Comparison of ENCODE assay signal across 24 mouse cellular contexts in the genomic region with DNA sequence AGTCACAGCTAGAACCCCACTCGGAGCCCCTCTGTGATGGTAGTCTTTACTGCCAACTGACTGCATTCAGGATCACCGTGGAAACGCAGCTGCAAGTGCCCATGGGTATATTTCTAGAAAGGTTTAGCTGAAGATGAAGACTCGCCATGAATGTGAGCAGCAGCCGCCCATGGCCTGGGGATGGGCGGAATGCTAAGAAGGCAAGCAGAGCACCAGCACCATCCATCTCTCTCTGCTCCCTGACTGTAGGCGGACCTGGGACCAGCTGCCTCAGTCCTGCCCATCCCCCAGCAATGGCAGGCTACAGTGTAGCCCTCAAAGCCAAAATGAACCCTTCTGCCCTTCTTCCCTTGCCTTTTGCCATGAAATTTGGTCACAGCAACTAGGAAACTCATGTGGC. TPM values are rescaled to one million over a fixed set of nuclear protein-coding genes. Genes with fewer than 3 reads are reported as not detected.
A peak's percentile ranks its signal among the peaks of the same experiment; 100 is the strongest.
DNase-seq lines count a peak whose midpoint lies in the region; ATAC-seq and TF ChIP-seq lines count a peak whose summit lies in the region.
"Had no signal": no experiment of that assay in that cellular context is flagged by ENCODE, and none has a peak within 500 bp of the region (broad histone marks: within the 10 kb centered on the region; RNA-seq: fewer than 3 reads in every experiment).

No protein-coding gene starts in this region.

- 80% methylated on average over 7 of the region's 7 CpGs for WGBS in forebrain, embryonic 11.5 days
- WGBS in forebrain, embryonic 16.5 days = 54% methylated on average over 7 of the region's 7 CpGs
- WGBS in limb, embryonic 14.5 days = 69% methylated on average over 7 of the region's 7 CpGs
- 74% methylated on average over 7 of the region's 7 CpGs for WGBS in limb, embryonic 10.5 days
- WGBS in hindbrain, embryonic 13.5 days = 44% methylated on average over 7 of the region's 7 CpGs
- WGBS in neural tube, embryonic 12.5 days = 63% methylated on average over 7 of the region's 7 CpGs

- H3K4me2 ChIP-seq in forebrain, embryonic 11.5 days (ENCODE audit: low read depth, low read length, severe bottlenecking) = no peak overlapping the region
- H3K4me2 ChIP-seq in forebrain, embryonic 16.5 days (ENCODE audit: low read length) = no peak overlapping the region
- no peak overlapping the region for H3K4me2 ChIP-seq in limb, embryonic 14.5 days (replicated peaks; ENCODE audit: low read depth, low read length, severe bottlenecking)
- H3K4me2 ChIP-seq in hindbrain, embryonic 13.5 days = no peak overlapping the region
- H3K4me2 ChIP-seq in neural tube, embryonic 12.5 days (replicated peaks) = no peak overlapping the region

- no peak overlapping the region for H3K27ac ChIP-seq in forebrain, embryonic 11.5 days (ENCODE audit: low read depth, low read length)
- no peak overlapping the region for H3K27ac ChIP-seq in forebrain, embryonic 16.5 days (ENCODE audit: low read length)
- no peak overlapping the region for H3K27ac ChIP-seq in limb, embryonic 14.5 days (replicated peaks; ENCODE audit: low read depth, low read length)
- H3K27ac ChIP-seq in limb, embryonic 10.5 days = no peak overlapping the region
- peak overlapping the region; percentile 72 for H3K27ac ChIP-seq in hindbrain, embryonic 13.5 days
- H3K27ac ChIP-seq in neural tube, embryonic 12.5 days = no peak overlapping the region
- H3K27ac ChIP-seq: heart, embryonic 10.5 days had no signal

- TF ChIP-seq POLR2A in limb, embryonic 14.5 days (IDR thresholded peaks at IDR 0.05; ENCODE audit: borderline replicate concordance, extremely low read depth, insufficient read depth, insufficient read length) = no peak

- H3K4me1 ChIP-seq in forebrain, embryonic 11.5 days (replicated peaks; ENCODE audit: control insufficient read depth, insufficient read depth, low read length) = no peaks in the 10 kb centered on the region
- H3K4me1 ChIP-seq in forebrain, embryonic 16.5 days (replicated peaks; ENCODE audit: control insufficient read depth, insufficient read depth, low read length) = peaks cover 9% of the 10 kb centered on the region
- peaks cover 5% of the 10 kb centered on the region; the same call in 1 of the 2 replicates for H3K4me1 ChIP-seq in limb, embryonic 14.5 days (ENCODE audit: control insufficient read depth, insufficient read depth, low read length)
- H3K4me1 ChIP-seq in limb, embryonic 10.5 days = no peaks in the 10 kb centered on the region
- H3K4me1 ChIP-seq in hindbrain, embryonic 13.5 days (replicated peaks) = peaks cover 7% of the 10 kb centered on the region
- H3K4me1 ChIP-seq in neural tube, embryonic 12.5 days = no peaks in the 10 kb centered on the region; the same call in 1 of the 2 replicates
- H3K4me1 ChIP-seq: heart, embryonic 10.5 days; megakaryocyte, embryonic 14.5 days had no signal

- no peak overlapping the region for H3K4me3 ChIP-seq in forebrain, embryonic 11.5 days (ENCODE audit: low read depth, low read length)
- no peak overlapping the region for H3K4me3 ChIP-seq in forebrain, embryonic 16.5 days (replicated peaks; ENCODE audit: low read length)
- no peak overlapping the region for H3K4me3 ChIP-seq in limb, embryonic 14.5 days (replicated peaks; ENCODE audit: low read length)
- no peak overlapping the region for H3K4me3 ChIP-seq in limb, embryonic 10.5 days
- no peak overlapping the region for H3K4me3 ChIP-seq in hindbrain, embryonic 13.5 days
- no peak overlapping the region for H3K4me3 ChIP-seq in neural tube, embryonic 12.5 days
- H3K4me3 ChIP-seq: heart, embryonic 10.5 days; megakaryocyte, embryonic 14.5 days; myocyte had no signal

- no peaks in the 10 kb centered on the region for H3K9me3 ChIP-seq in forebrain, embryonic 11.5 days (ENCODE audit: control insufficient read depth, low read length)
- no peaks in the 10 kb centered on the region for H3K9me3 ChIP-seq in forebrain, embryonic 16.5 days (ENCODE audit: control insufficient read depth, low read length)
- H3K9me3 ChIP-seq in limb, embryonic 14.5 days (ENCODE audit: control insufficient read depth, low read length) = no peaks in the 10 kb centered on the region
- H3K9me3 ChIP-seq in limb, embryonic 10.5 days (replicated peaks) = no peaks in the 10 kb centered on the region
- H3K9me3 ChIP-seq in hindbrain, embryonic 13.5 days = no peaks in the 10 kb centered on the region
- no peaks in the 10 kb centered on the region for H3K9me3 ChIP-seq in neural tube, embryonic 12.5 days
- H3K9me3 ChIP-seq: heart, embryonic 10.5 days; megakaryocyte, embryonic 14.5 days had no signal

- no peaks in the 10 kb centered on the region for H3K27me3 ChIP-seq in forebrain, embryonic 11.5 days (ENCODE audit: control insufficient read depth, insufficient read depth, low read length)
- H3K27me3 ChIP-seq in forebrain, embryonic 16.5 days (replicated peaks; ENCODE audit: control insufficient read depth, insufficient read depth, low read length) = no peaks in the 10 kb centered on the region
- H3K27me3 ChIP-seq in limb, embryonic 14.5 days (ENCODE audit: control insufficient read depth, insufficient read depth, low read length) = no peaks in the 10 kb centered on the region
- H3K27me3 ChIP-seq in limb, embryonic 10.5 days (ENCODE audit: low read depth, poor library complexity, severe bottlenecking) = no peaks in the 10 kb centered on the region
- H3K27me3 ChIP-seq in hindbrain, embryonic 13.5 days = no peaks in the 10 kb centered on the region
- H3K27me3 ChIP-seq in neural tube, embryonic 12.5 days (replicated peaks) = no peaks in the 10 kb centered on the region

- peak; percentile 40 for DNase-seq in forebrain, embryonic 11.5 days (ENCODE audit: low spot score)
- peak; percentile 15 for DNase-seq in limb, embryonic 14.5 days (ENCODE audit: low spot score)
- no peak for DNase-seq in limb, embryonic 10.5 days (ENCODE audit: low spot score)
- no peak for DNase-seq in adrenal gland, adult 8-10 months
- no peak for DNase-seq in thymus, postnatal 4 days
- DNase-seq: adrenal gland, postnatal 10 days; cerebellum, adult 8-10 months; gastrocnemius, postnatal 10 days; heart, postnatal 10 days; kidney, adult 8-10 months; kidney, postnatal 36 days; layer of hippocampus, adult 9-11 months; liver; liver, postnatal 0 days; lung, postnatal 14 days; right cerebral cortex, postnatal 4 days; thymus, postnatal 36 days had no signal

- ATAC-seq in forebrain, embryonic 11.5 days (replicated peaks; ENCODE audit: low FRiP score) = no peak
- no peak for ATAC-seq in forebrain, embryonic 16.5 days
- ATAC-seq in limb, embryonic 14.5 days (ENCODE audit: low FRiP score, low read depth) = no peak
- ATAC-seq in hindbrain, embryonic 13.5 days (ENCODE audit: low FRiP score) = peak; percentile 66; the same call in 1 of the 2 replicates
- 0 out of 2 replicates have a peak, but pooled peaks have one; percentile 50 for ATAC-seq in neural tube, embryonic 12.5 days (ENCODE audit: low FRiP score, low read depth)
- ATAC-seq: inflammation-experienced regulatory T-cells, adult 6 months; liver, postnatal 0 days had no signal

- no peaks in the 10 kb centered on the region for H3K36me3 ChIP-seq in forebrain, embryonic 11.5 days (ENCODE audit: control insufficient read depth, insufficient read depth, low read length)
- H3K36me3 ChIP-seq in forebrain, embryonic 16.5 days (ENCODE audit: control insufficient read depth, insufficient read depth) = no peaks in the 10 kb centered on the region
- H3K36me3 ChIP-seq in limb, embryonic 14.5 days (ENCODE audit: control insufficient read depth, insufficient read depth, low read length) = no peaks in the 10 kb centered on the region
- no peaks in the 10 kb centered on the region for H3K36me3 ChIP-seq in limb, embryonic 10.5 days
- no peaks in the 10 kb centered on the region for H3K36me3 ChIP-seq in hindbrain, embryonic 13.5 days
- H3K36me3 ChIP-seq in neural tube, embryonic 12.5 days = no peaks in the 10 kb centered on the region
- H3K36me3 ChIP-seq: heart, embryonic 10.5 days had no signal

- H3K9ac ChIP-seq in forebrain, embryonic 11.5 days (ENCODE audit: low read length) = no peak overlapping the region
- no peak overlapping the region for H3K9ac ChIP-seq in forebrain, embryonic 16.5 days (replicated peaks; ENCODE audit: low read depth, low read length)
- no peak overlapping the region for H3K9ac ChIP-seq in limb, embryonic 14.5 days (ENCODE audit: low read depth, low read length, severe bottlenecking)
- no peak overlapping the region for H3K9ac ChIP-seq in hindbrain, embryonic 13.5 days
- H3K9ac ChIP-seq in neural tube, embryonic 12.5 days = no peak overlapping the region
- H3K9ac ChIP-seq: liver, postnatal 0 days had no signal

RNA-seq across cellular contexts. Expression of a gene that starts 26.3 kb away (rescaled TPM):
- polyA plus RNA-seq in forebrain, embryonic 11.5 days (2014; fragmentation: Nextera tagmentation; extraction: Ambion mirVana) = 1.0 and 1.4 TPM in 2 replicates
- 3.0 and 3.8 TPM in 2 replicates for polyA plus RNA-seq in forebrain, embryonic 16.5 days (2015; fragmentation: Nextera tagmentation; extraction: Ambion mirVana)
- 1.9 and 2.0 TPM in 2 replicates for polyA plus RNA-seq in limb, embryonic 14.5 days (2012; rRNA removed)
- 1.7 and 1.8 TPM in 2 replicates for polyA plus RNA-seq in limb, embryonic 14.5 days (2014; fragmentation: Nextera tagmentation; extraction: Ambion mirVana)
- 0.46 and 1.1 TPM in 2 replicates for polyA plus RNA-seq in limb, embryonic 10.5 days (2016; fragmentation: Nextera tagmentation; extraction: Ambion mirVana)
- polyA plus RNA-seq in hindbrain, embryonic 13.5 days (2015; fragmentation: Nextera tagmentation; extraction: Ambion mirVana) = 0.38 and 0.53 TPM in 2 replicates
- 0.72 and 0.91 TPM in 2 replicates for polyA plus RNA-seq in neural tube, embryonic 12.5 days (2016; fragmentation: Nextera tagmentation; extraction: Ambion mirVana)
- total RNA-seq in adrenal gland, adult 8-10 months (2022) = 1 to 10 TPM in 3 of 4 experiments, under 1 TPM in 1; 0.52 to 1.5 (median 1.1) TPM
- polyA plus RNA-seq: inflammation-experienced regulatory T-cells, adult 6 months; liver, postnatal 0 days had no signal

Comparison
In these comparisons a context has a peak if more than half of its experiments do, and no peak if none do; other contexts are left out.
1. DNase-seq: peak in forebrain, embryonic 11.5 days (single experiment) and limb, embryonic 14.5 days (single experiment); none in limb, embryonic 10.5 days (single experiment), adrenal gland, adult 8-10 months (single experiment) and thymus, postnatal 4 days (single experiment).
2. ATAC-seq: peak in hindbrain, embryonic 13.5 days (single experiment) and neural tube, embryonic 12.5 days (single experiment); none in forebrain, embryonic 11.5 days (single experiment), forebrain, embryonic 16.5 days (single experiment) and limb, embryonic 14.5 days (single experiment).